Comparison of ENCODE assay signal across 24 mouse cellular contexts in genomic region chr2:65316721-65317120, GRCm38 (mm10). TPM values are rescaled to one million over a fixed set of nuclear protein-coding genes. Genes with fewer than 3 reads are reported as not detected.
"Had no signal": no experiment of that assay in that cellular context is flagged by ENCODE, and none has a peak within 500 bp of the region (broad histone marks: within the 10 kb centered on the region; RNA-seq: fewer than 3 reads in every experiment).

No protein-coding gene starts in this region.

- ATAC-seq: liver, postnatal 0 days; lung, postnatal 0 days; midbrain, embryonic 13.5 days; midbrain, embryonic 16.5 days had no signal

- H3K27ac ChIP-seq: lung, embryonic 15.5 days; macrophage; midbrain, embryonic 13.5 days; neural tube, embryonic 13.5 days; neural tube, embryonic 15.5 days had no signal

- H3K4me1 ChIP-seq: lung, embryonic 15.5 days; neural tube, embryonic 13.5 days; neural tube, embryonic 15.5 days had no signal

- H3K27me3 ChIP-seq: lung, embryonic 15.5 days; megakaryocyte, embryonic 14.5 days; midbrain, embryonic 13.5 days; neural tube, embryonic 13.5 days; neural tube, embryonic 15.5 days had no signal

- H3K4me2 ChIP-seq: lung, embryonic 15.5 days; midbrain, embryonic 11.5 days; midbrain, embryonic 13.5 days; neural tube, embryonic 13.5 days; neural tube, embryonic 15.5 days had no signal

- H3K9ac ChIP-seq: liver, postnatal 0 days; lung, embryonic 15.5 days; midbrain, embryonic 13.5 days; neural tube, embryonic 13.5 days; neural tube, embryonic 15.5 days had no signal

- H3K9me3 ChIP-seq: lung, embryonic 15.5 days; midbrain, embryonic 13.5 days; neural tube, embryonic 13.5 days; neural tube, embryonic 15.5 days had no signal

- H3K4me3 ChIP-seq: lung, embryonic 15.5 days; megakaryocyte, embryonic 14.5 days; midbrain, embryonic 13.5 days; myocyte; neural tube, embryonic 13.5 days; neural tube, embryonic 15.5 days had no signal

- H3K36me3 ChIP-seq: lung, embryonic 15.5 days; midbrain, embryonic 13.5 days; neural tube, embryonic 13.5 days; neural tube, embryonic 15.5 days had no signal

- DNase-seq: liver, postnatal 0 days; lung, adult 2 months; lung, postnatal 14 days; lung, postnatal 36 days; retina, postnatal 1 day; right cerebral cortex, adult 18-20 months; right cerebral cortex, postnatal 25 days; right cerebral cortex, postnatal 4 days; spleen, adult 18-20 months; thymus, adult 18-20 months; thymus, postnatal 25 days; thymus, postnatal 4 days had no signal

RNA-seq across cellular contexts. Expression of gene Slc38a11, which starts 47.1 kb away (rescaled TPM):
- total RNA-seq: megakaryocyte progenitor cell, adult 5-6 weeks had no signal
- polyA plus RNA-seq: macrophage; myocyte; stomach, embryonic 14.5 days had no signal
